Comparison of ENCODE assay signal across 9 mouse cellular contexts in genomic region chr2:180954061-180955047, GRCm38 (mm10). TPM values are rescaled to one million over a fixed set of nuclear protein-coding genes. Genes with fewer than 3 reads are reported as not detected.
DNase-seq lines count a peak whose midpoint lies in the region; ATAC-seq and TF ChIP-seq lines count a peak whose summit lies in the region.
"Had no signal": no experiment of that assay in that cellular context is flagged by ENCODE, and none has a peak within 500 bp of the region (broad histone marks: within the 10 kb centered on the region; RNA-seq: fewer than 3 reads in every experiment).

Gene Nkain4 (minus strand): TSS chr2:180954699.

- peak within 1 kb of the TSS; percentile 74 to 79 for H3K4me3 ChIP-seq in ES-E14 (ENCODE audit: insufficient read depth in 1 of 2, low read depth in 1 of 2, low read length in 2 of 2, poor library complexity in 1 of 2, severe bottlenecking in 1 of 2)
- peak within 1 kb of the TSS; percentile 58 for H3K4me3 ChIP-seq in embryonic facial prominence, embryonic 12.5 days
- peak within 1 kb of the TSS; percentile 53 for H3K4me3 ChIP-seq in heart, postnatal 0 days (ENCODE audit: low read depth, low read length)
- H3K4me3 ChIP-seq in lung, embryonic 16.5 days (ENCODE audit: low read length), result peak within 1 kb of the TSS; percentile 62

- no peak for TF ChIP-seq EP300 in heart, postnatal 0 days (IDR thresholded peaks at IDR 0.05; ENCODE audit: low read depth)

- ATAC-seq in embryonic facial prominence, embryonic 12.5 days (ENCODE audit: insufficient number of reproducible peaks, insufficient read depth, low FRiP score, low TSS enrichment), result peak; percentile 91
- ATAC-seq in heart, postnatal 0 days (ENCODE audit: insufficient read depth, low read depth), result peak; percentile 73
- peak; percentile 96 for ATAC-seq in lung, embryonic 16.5 days (ENCODE audit: low read depth)

- H3K4me1 ChIP-seq in ES-E14 (ENCODE audit: control insufficient read depth in 2 of 2, insufficient read depth in 2 of 2, low read length in 2 of 2, poor library complexity in 1 of 2), result peaks cover 4 to 35% of the 10 kb centered on the region in 2 experiments; a peak in 3 of 4 replicates
- H3K4me1 ChIP-seq in embryonic facial prominence, embryonic 12.5 days, result peaks cover 18% of the 10 kb centered on the region
- no peaks in the 10 kb centered on the region; the same call in none of the 2 replicates for H3K4me1 ChIP-seq in heart, postnatal 0 days (ENCODE audit: control insufficient read depth, insufficient read depth)
- peaks cover 11% of the 10 kb centered on the region for H3K4me1 ChIP-seq in lung, embryonic 16.5 days (replicated peaks; ENCODE audit: control insufficient read depth, insufficient read depth, low read length)

- WGBS in embryonic facial prominence, embryonic 12.5 days, result under 1% methylated on average over 51 of the region's 52 CpGs
- WGBS in heart, postnatal 0 days, result 2% methylated on average over 52 of the region's 52 CpGs
- WGBS in lung, embryonic 16.5 days, result 1% methylated on average over 52 of the region's 52 CpGs

- in situ Hi-C loops in ES-E14 (cut with MboI; ENCODE audit: low sequenced_read_pairs in 2 of 2, unreplicated experiment in 2 of 2), result no loop called here

- peak within 1 kb of the TSS; percentile 85; the same call in 1 of the 2 replicates for H3K27ac ChIP-seq in ES-E14 (ENCODE audit: insufficient read depth, low read depth, low read length, poor library complexity, severe bottlenecking)
- peak within 1 kb of the TSS; percentile 87 for H3K27ac ChIP-seq in embryonic facial prominence, embryonic 12.5 days
- H3K27ac ChIP-seq in heart, postnatal 0 days (ENCODE audit: low read depth), result peak within 1 kb of the TSS; percentile 56; the same call in 1 of the 2 replicates
- H3K27ac ChIP-seq in lung, embryonic 16.5 days (ENCODE audit: low read length), result peak within 1 kb of the TSS; percentile 84

- H3K27me3 ChIP-seq in embryonic facial prominence, embryonic 12.5 days, result peaks cover 20% of the 10 kb centered on the region
- H3K27me3 ChIP-seq in heart, postnatal 0 days (ENCODE audit: control insufficient read depth, insufficient read depth, low read length), result peaks cover 10% of the 10 kb centered on the region
- peaks cover 14% of the 10 kb centered on the region for H3K27me3 ChIP-seq in lung, embryonic 16.5 days (ENCODE audit: control insufficient read depth, insufficient read depth, low read depth, low read length)

- no peaks in the 10 kb centered on the region for H3K9me3 ChIP-seq in ES-E14 (ENCODE audit: control insufficient read depth, insufficient read depth, low read depth, low read length)
- no peaks in the 10 kb centered on the region for H3K9me3 ChIP-seq in embryonic facial prominence, embryonic 12.5 days
- H3K9me3 ChIP-seq in heart, postnatal 0 days (replicated peaks; ENCODE audit: control insufficient read depth, low read length), result no peaks in the 10 kb centered on the region
- no peaks in the 10 kb centered on the region for H3K9me3 ChIP-seq in lung, embryonic 16.5 days (ENCODE audit: control insufficient read depth, low read length)

- peak within 1 kb of the TSS; percentile 41; the same call in 1 of the 2 replicates for H3K9ac ChIP-seq in ES-E14 (ENCODE audit: insufficient read depth, low read depth, low read length, poor library complexity, severe bottlenecking)
- peak within 1 kb of the TSS; percentile 69 for H3K9ac ChIP-seq in embryonic facial prominence, embryonic 12.5 days
- H3K9ac ChIP-seq in heart, postnatal 0 days (replicated peaks; ENCODE audit: low read depth, low read length), result peak within 1 kb of the TSS; percentile 14; the same call in 1 of the 2 replicates
- H3K9ac ChIP-seq in lung, embryonic 16.5 days (ENCODE audit: low read length), result peak within 1 kb of the TSS; percentile 70

- peak within 1 kb of the TSS; percentile 94 for H3K4me2 ChIP-seq in embryonic facial prominence, embryonic 12.5 days (replicated peaks)
- H3K4me2 ChIP-seq in heart, postnatal 0 days (ENCODE audit: low read depth, low read length), result peak within 1 kb of the TSS; percentile 88
- peak within 1 kb of the TSS; percentile 66 for H3K4me2 ChIP-seq in lung, embryonic 16.5 days (ENCODE audit: low read depth, low read length)

- H3K36me3 ChIP-seq in ES-E14 (ENCODE audit: control insufficient read depth, insufficient read depth, low read length, poor library complexity, severe bottlenecking), result no peaks in the 10 kb centered on the region
- no peaks in the 10 kb centered on the region for H3K36me3 ChIP-seq in embryonic facial prominence, embryonic 12.5 days
- H3K36me3 ChIP-seq in heart, postnatal 0 days (replicated peaks; ENCODE audit: control insufficient read depth, insufficient read depth, low read length), result no peaks in the 10 kb centered on the region
- H3K36me3 ChIP-seq in lung, embryonic 16.5 days (ENCODE audit: control insufficient read depth, insufficient read depth, low read length), result no peaks in the 10 kb centered on the region

- DNase-seq in ES-E14 (ENCODE audit: low read depth, low spot score), result peak; percentile 87
- peak; percentile 43 for DNase-seq in adrenal gland, postnatal 14 days
- peak; percentile 49 for DNase-seq in heart, postnatal 0 days (ENCODE audit: low spot score)
- DNase-seq in layer of hippocampus, postnatal 10 days (ENCODE audit: low spot score in 2 of 2), result peak; percentile 56 to 69
- peak; percentile 59 to 63 for DNase-seq in right cerebral cortex, adult 2 months (ENCODE audit: low spot score in 2 of 2)
- no peak for DNase-seq in spleen, postnatal 4 days (ENCODE audit: low spot score in 2 of 2)

- TF ChIP-seq CTCF in heart, postnatal 0 days (IDR thresholded peaks at IDR 0.05; ENCODE audit: low read depth), result no peak; the same call in 1 of the 2 replicates

TF ChIP-seq in ES-E14, 5 proteins besides CTCF, POLR2A, EP300 and RAD21:
- TF ChIP-seq MAFK (IDR thresholded peaks at IDR 0.05; ENCODE audit: insufficient read depth, low read depth, low read length) (no peak), CHD2 (IDR thresholded peaks at IDR 0.05; ENCODE audit: low read depth, low read length) (0 out of 2 replicates have a peak, but pooled peaks have one; percentile 19), ZC3H11A (IDR thresholded peaks at IDR 0.05; ENCODE audit: borderline replicate concordance, low read depth, low read length) (no peak), HCFC1 (IDR thresholded peaks at IDR 0.05; ENCODE audit: borderline replicate concordance, insufficient read depth, low read length) (no peak), ZNF384 (IDR thresholded peaks at IDR 0.05; ENCODE audit: low read depth, low read length) (no peak)
TF ChIP-seq in ES-E14: peak in this region for 1.

RNA-seq across cellular contexts. Expression of gene Nkain4, which starts in this region (rescaled TPM):
- 7.8 and 12.4 TPM in 2 replicates for total RNA-seq in ES-E14 (2012; rRNA removed)
- 5.2 and 6.6 TPM in 2 replicates for total RNA-seq in adrenal gland, postnatal 14 days (2021)
- polyA plus RNA-seq in embryonic facial prominence, embryonic 12.5 days (2016; fragmentation: Nextera tagmentation; extraction: Ambion mirVana), result 21.7 and 25.5 TPM in 2 replicates
- 8.6 and 9.8 TPM in 2 replicates for total RNA-seq in heart, postnatal 0 days (2014; rRNA removed; ENCODE audit: low replicate concordance)
- 27.6 and 29.6 TPM in 2 replicates for polyA plus RNA-seq in heart, postnatal 0 days (2015; fragmentation: Nextera tagmentation; extraction: Ambion mirVana)
- 10 to 100 TPM; 44.2 to 57.0 TPM for total RNA-seq in layer of hippocampus, postnatal 10 days (2021)
- polyA plus RNA-seq in lung, embryonic 16.5 days (2015; fragmentation: Nextera tagmentation; extraction: Ambion mirVana), result 98.4 and 106 TPM in 2 replicates
- total RNA-seq: gastrocnemius, postnatal 36 days had no signal

Comparison
In these comparisons a context has a peak if more than half of its experiments do, and no peak if none do; other contexts are left out.
1. DNase-seq: peak in ES-E14 (single experiment), adrenal gland, postnatal 14 days (single experiment), heart, postnatal 0 days (single experiment), layer of hippocampus, postnatal 10 days (2 of 2) and right cerebral cortex, adult 2 months (2 of 2); none in spleen, postnatal 4 days (0 of 2).
2. H3K9ac ChIP-seq: peak in every context shown above with its lines; median percentile 70 in lung, embryonic 16.5 days; 69 in embryonic facial prominence, embryonic 12.5 days; 41 in ES-E14; 14 in heart, postnatal 0 days.
3. Peak in every context shown above with its lines, with median percentiles within 50 percentile points of each other: H3K27ac ChIP-seq, H3K4me3 ChIP-seq, ATAC-seq and H3K4me2 ChIP-seq.